Mouse (Mus musculus) megakaryocyte, embryonic 14.5 days (primary cell): Measurements from ENCODE around the gene Hmcn1.

Source experiments
- FLI1 ChIP-seq: IDR thresholded peaks from 2 replicates; pipeline ENCODE4 v1.6.1; 2012; ENCODE audit warnings: low read length, inconsistent platforms, mixed read lengths
- GATA1 ChIP-seq: IDR thresholded peaks from 3 replicates; pipeline ENCODE4 v1.6.1; 2012; ENCODE audit warnings: mixed read lengths, low read length, inconsistent platforms, borderline replicate concordance

DNA sequence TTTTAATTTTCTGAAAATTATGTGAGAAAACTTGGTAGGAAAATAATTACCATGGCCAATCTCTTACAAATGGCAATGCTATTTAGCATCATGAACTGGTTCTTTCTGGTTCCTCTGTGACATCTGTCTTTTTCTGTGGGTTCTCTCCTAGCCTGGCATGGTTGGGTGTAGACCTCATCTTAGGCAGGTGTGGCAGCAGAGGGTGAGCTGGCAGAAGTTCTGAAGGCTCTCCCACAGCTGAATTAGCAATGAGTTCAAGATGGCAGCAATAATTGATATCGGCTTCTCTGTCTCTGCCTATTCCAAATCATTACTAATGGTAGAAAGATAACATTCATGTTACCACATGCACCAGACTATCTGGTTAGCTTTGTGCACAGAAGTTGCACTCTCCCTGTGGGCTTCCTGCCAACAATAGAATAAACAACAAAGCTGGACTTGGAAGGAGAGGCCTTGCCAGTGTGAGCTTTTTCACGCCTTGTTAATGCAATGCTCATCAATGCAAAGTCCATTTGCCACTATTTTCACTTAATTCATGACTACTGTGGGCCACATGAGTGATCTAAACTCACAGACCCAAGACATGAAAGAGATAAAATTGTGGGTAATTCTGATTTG, 26.1 kb upstream of the Hmcn1 start:
- TF ChIP-seq GATA1 = no peak
- no peak for TF ChIP-seq FLI1
